Comparison of ENCODE assay signal across 22 mouse cellular contexts in genomic region chr10:95670781-95671780, GRCm38 (mm10). TPM values are rescaled to one million over a fixed set of nuclear protein-coding genes. Genes with fewer than 3 reads are reported as not detected.
DNase-seq lines count a peak whose midpoint lies in the region; ATAC-seq and TF ChIP-seq lines count a peak whose summit lies in the region.
"Had no signal": no experiment of that assay in that cellular context is flagged by ENCODE, and none has a peak within 500 bp of the region (broad histone marks: within the 10 kb centered on the region; RNA-seq: fewer than 3 reads in every experiment).

No protein-coding gene starts in this region.

- TF ChIP-seq EP300 in heart, adult 2 months (IDR thresholded peaks at IDR 0.05; ENCODE audit: insufficient read depth, low read depth, low read length) = no peak

- TF ChIP-seq CTCF in heart, adult 2 months (IDR thresholded peaks at IDR 0.05) = no peak

- no peaks in the 10 kb centered on the region for H3K27me3 ChIP-seq in heart, adult 2 months (ENCODE audit: control insufficient read depth, insufficient read depth, low read length)
- no peaks in the 10 kb centered on the region for H3K27me3 ChIP-seq in heart, embryonic 11.5 days (ENCODE audit: control insufficient read depth, insufficient read depth, low read length)
- H3K27me3 ChIP-seq: embryonic facial prominence, embryonic 12.5 days; forebrain, embryonic 12.5 days; limb, embryonic 13.5 days; midbrain, embryonic 15.5 days; neural tube, embryonic 13.5 days had no signal

- H3K9me3 ChIP-seq in heart, embryonic 11.5 days (replicated peaks; ENCODE audit: control insufficient read depth, low read length) = no peaks in the 10 kb centered on the region
- H3K9me3 ChIP-seq: embryonic facial prominence, embryonic 12.5 days; forebrain, embryonic 12.5 days; limb, embryonic 13.5 days; midbrain, embryonic 15.5 days had no signal

- peaks cover 3% of the 10 kb centered on the region for H3K4me1 ChIP-seq in heart, adult 2 months (ENCODE audit: control insufficient read depth, insufficient read depth, low read length)
- 0 out of 2 replicates have a peak, but pooled peaks cover 3% of the 10 kb centered on the region for H3K4me1 ChIP-seq in heart, embryonic 11.5 days (ENCODE audit: control insufficient read depth, insufficient read depth, low read length)
- H3K4me1 ChIP-seq: embryonic facial prominence, embryonic 12.5 days; forebrain, embryonic 12.5 days; limb, embryonic 13.5 days; midbrain, embryonic 15.5 days; neural tube, embryonic 13.5 days had no signal

- ATAC-seq in heart, embryonic 11.5 days (replicated peaks; ENCODE audit: insufficient number of reproducible peaks, low FRiP score, low TSS enrichment) = no peak
- no peak for ATAC-seq in megakaryocyte-erythroid progenitor cell, adult 5-6 weeks (replicated peaks; ENCODE audit: low FRiP score, low TSS enrichment, poor library complexity, severe bottlenecking)
- ATAC-seq in activated CD4-positive, CD25-positive, alpha-beta regulatory T cell, adult 4 months = no peak
- ATAC-seq: midbrain, embryonic 15.5 days had no signal

- intact Hi-C loops in heart, adult 2 months (cut with DNase I) = no loop called here

- no peaks in the 10 kb centered on the region for H3K79me2 ChIP-seq in heart, adult 2 months (replicated peaks; ENCODE audit: control insufficient read depth, insufficient read depth, low read length)

- no peak overlapping the region for H3K9ac ChIP-seq in heart, adult 2 months (ENCODE audit: low read depth, low read length)
- no peak overlapping the region for H3K9ac ChIP-seq in heart, embryonic 11.5 days (ENCODE audit: low read depth, low read length)
- H3K9ac ChIP-seq: embryonic facial prominence, embryonic 12.5 days; forebrain, embryonic 12.5 days; limb, embryonic 13.5 days; midbrain, embryonic 15.5 days; neural tube, embryonic 13.5 days had no signal

- no peak overlapping the region for H3K4me3 ChIP-seq in heart, adult 2 months
- no peak overlapping the region for H3K4me3 ChIP-seq in heart, embryonic 11.5 days (ENCODE audit: low read depth, low read length)
- H3K4me3 ChIP-seq: embryonic facial prominence, embryonic 12.5 days; forebrain, embryonic 12.5 days; limb, embryonic 13.5 days; midbrain, embryonic 15.5 days; neural tube, embryonic 13.5 days had no signal

- no peak for TF ChIP-seq POLR2A in heart, adult 2 months (IDR thresholded peaks at IDR 0.05; ENCODE audit: insufficient read depth, low read depth, low read length)

- H3K27ac ChIP-seq in heart, adult 2 months = peak overlapping the region; percentile 12; the same call in 1 of the 2 replicates
- no peak overlapping the region for H3K27ac ChIP-seq in heart, embryonic 11.5 days (ENCODE audit: low read depth, low read length)
- H3K27ac ChIP-seq: embryonic facial prominence, embryonic 12.5 days; forebrain, embryonic 12.5 days; limb, embryonic 13.5 days; macrophage; midbrain, embryonic 15.5 days; neural tube, embryonic 13.5 days had no signal

- 56% methylated on average over 21 of the region's 21 CpGs for WGBS in heart, adult 2 months
- WGBS in heart, embryonic 11.5 days (ENCODE audit: insufficient replicate concordance) = 80% methylated on average over 21 of the region's 21 CpGs

- H3K4me2 ChIP-seq in heart, embryonic 11.5 days = no peak overlapping the region
- H3K4me2 ChIP-seq: embryonic facial prominence, embryonic 12.5 days; forebrain, embryonic 12.5 days; limb, embryonic 13.5 days; midbrain, embryonic 15.5 days; neural tube, embryonic 13.5 days had no signal

- no peaks in the 10 kb centered on the region for H3K36me3 ChIP-seq in heart, adult 2 months (ENCODE audit: control insufficient read depth, insufficient read depth, low read length)
- H3K36me3 ChIP-seq in heart, embryonic 11.5 days (ENCODE audit: control insufficient read depth, insufficient read depth, low read length) = no peaks in the 10 kb centered on the region
- H3K36me3 ChIP-seq: embryonic facial prominence, embryonic 12.5 days; forebrain, embryonic 12.5 days; limb, embryonic 13.5 days; midbrain, embryonic 15.5 days; neural tube, embryonic 13.5 days had no signal

- DNase-seq in heart, adult 2 months = no peak
- peak; percentile 45 for DNase-seq in 3134 (ENCODE audit: extremely low read depth, insufficient read length, low spot score)
- peak; percentile 46 for DNase-seq in Muller cell, postnatal 12 days (ENCODE audit: inconsistent ontology term)
- peak; percentile 79 for DNase-seq in gonadal fat pad, adult 2 months (ENCODE audit: low read depth)
- DNase-seq: adrenal gland, postnatal 25 days; cerebellum, postnatal 36 days; heart, postnatal 4 days; kidney, postnatal 14 days; lung, adult 2 months; retina, postnatal 1 day; thymus, adult 2 months had no signal

RNA-seq across cellular contexts. Expression of gene Anapc15-ps, which starts 2.2 kb away (rescaled TPM):
- not detected for total RNA-seq in heart, adult 2 months (2021)
- not detected in 2 replicates for polyA plus RNA-seq in heart, adult 2 months (2012; rRNA removed)
- not detected in 2 replicates for polyA plus RNA-seq in heart, embryonic 11.5 days (2014; fragmentation: Nextera tagmentation; extraction: Ambion mirVana)
- polyA plus RNA-seq in gonadal fat pad, adult 2 months (2012; rRNA removed) = not detected in 2 replicates
- total RNA-seq in megakaryocyte-erythroid progenitor cell, adult 5-6 weeks (2014; fragmentation: Nextera tagmentation) = not detected in 2 replicates
- 0.56 and 1.1 TPM in 2 replicates for total RNA-seq in megakaryocyte-erythroid progenitor cell, adult 5-6 weeks (2017)
- not detected for polyA plus RNA-seq in activated CD4-positive, CD25-positive, alpha-beta regulatory T cell, adult 4 months (2017; shearing (Covaris generic))
- total RNA-seq: adrenal gland, postnatal 25 days; heart, postnatal 4 days; layer of hippocampus, postnatal 14 days had no signal
- polyA plus RNA-seq: embryonic facial prominence, embryonic 12.5 days; forebrain, embryonic 12.5 days; intestine, embryonic 14.5 days; lung, adult 2 months; midbrain, embryonic 15.5 days; neural tube, embryonic 13.5 days; thymus, adult 2 months had no signal

Comparison
In these comparisons a context has a peak if more than half of its experiments do, and no peak if none do; other contexts are left out.
1. DNase-seq: peak in 3134 (single experiment), Muller cell, postnatal 12 days (single experiment) and gonadal fat pad, adult 2 months (single experiment); none in heart, adult 2 months (0 of 2).